Mouse (Mus musculus) lung, adult 2 months (tissue): ENCODE data around the gene Kdm4a.

Experiments
- CTCF ChIP-seq: fragments of 200-500 bp; IDR thresholded peaks from 2 replicates; pipeline ENCODE4 v1.5.1; 2011; ENCODE audit warnings: mild to moderate bottlenecking, low read length, control low read depth; ENCODE audit not compliant: insufficient read depth
- POLR2A ChIP-seq: fragments of 200-500 bp; IDR thresholded peaks from 2 replicates; pipeline ENCODE4 v1.6.1; 2011; ENCODE audit warnings: low read depth, mild to moderate bottlenecking, control low read depth, low read length, borderline replicate concordance; ENCODE audit errors: extremely low read depth

DNA sequence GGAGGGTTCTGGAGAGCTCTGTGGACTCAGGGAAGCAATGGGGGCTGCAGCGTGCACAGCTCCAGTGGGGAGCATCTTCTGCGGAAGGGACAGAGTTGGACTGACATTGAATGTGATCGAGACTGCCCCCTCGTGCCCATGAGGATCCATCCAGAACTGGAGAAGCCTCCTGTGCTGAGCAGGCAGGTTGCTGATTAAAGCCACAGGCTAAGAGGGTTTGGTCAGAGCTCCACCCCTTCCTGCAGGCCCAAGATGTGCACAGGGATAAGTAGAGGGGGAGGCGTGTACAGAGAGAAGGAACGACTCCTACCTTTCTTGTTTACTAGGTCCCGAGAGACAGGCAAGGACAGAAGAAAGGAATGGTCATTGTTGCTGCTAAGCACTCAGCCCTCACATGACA lies 41.4 kb upstream of the Kdm4a start:
- TF ChIP-seq CTCF (no peak), POLR2A (no peak)
